ENCODE assay signal across 9 mouse cellular contexts in genomic region chr2:156666231-156666630, GRCm38 (mm10). TPM values are rescaled to one million over a fixed set of nuclear protein-coding genes. Genes with fewer than 3 reads are reported as not detected.
DNase-seq lines count a peak whose midpoint lies in the region; ATAC-seq lines count a peak whose summit lies in the region.
"Had no signal": no experiment of that assay in that cellular context is flagged by ENCODE, and none has a peak within 500 bp of the region (broad histone marks: within the 10 kb centered on the region; RNA-seq: fewer than 3 reads in every experiment).

No protein-coding gene starts in this region.

- H3K4me2 ChIP-seq in embryonic facial prominence, embryonic 15.5 days (replicated peaks) = no peak overlapping the region
- no peak overlapping the region for H3K4me2 ChIP-seq in neural tube, embryonic 12.5 days (replicated peaks)
- H3K4me2 ChIP-seq: embryonic facial prominence, embryonic 12.5 days; lung, embryonic 15.5 days had no signal

- WGBS in embryonic facial prominence, embryonic 15.5 days = 26% methylated on average over 12 of the region's 12 CpGs
- WGBS in neural tube, embryonic 12.5 days = 42% methylated on average over 12 of the region's 12 CpGs

- ATAC-seq in embryonic facial prominence, embryonic 15.5 days (ENCODE audit: insufficient number of reproducible peaks, low FRiP score, low TSS enrichment, low read depth) = 0 out of 2 replicates have a peak, but pooled peaks have one; percentile 47
- ATAC-seq in frontal cortex, adult (ENCODE audit: low TSS enrichment) = peak; percentile 56
- ATAC-seq in neural tube, embryonic 12.5 days (ENCODE audit: low FRiP score, low read depth) = peak; percentile 72
- ATAC-seq in megakaryocyte-erythroid progenitor cell, adult 5-6 weeks (replicated peaks; ENCODE audit: low FRiP score, low TSS enrichment, poor library complexity, severe bottlenecking) = no peak

- H3K27me3 ChIP-seq in embryonic facial prominence, embryonic 15.5 days = no peaks in the 10 kb centered on the region
- H3K27me3 ChIP-seq in neural tube, embryonic 12.5 days (replicated peaks) = no peaks in the 10 kb centered on the region
- H3K27me3 ChIP-seq: embryonic facial prominence, embryonic 12.5 days; lung, embryonic 15.5 days had no signal

- peak; percentile 62 to 68 for DNase-seq in layer of hippocampus, postnatal 25 days (ENCODE audit: extremely low spot score in 1 of 2, low spot score in 1 of 2)
- no peak for DNase-seq in urinary bladder, postnatal 25 days (ENCODE audit: low spot score)
- DNase-seq in thymus, adult 18-20 months = no peak

- H3K27ac ChIP-seq in embryonic facial prominence, embryonic 15.5 days (replicated peaks) = no peak overlapping the region
- H3K27ac ChIP-seq in neural tube, embryonic 12.5 days = no peak overlapping the region
- H3K27ac ChIP-seq: embryonic facial prominence, embryonic 12.5 days; lung, embryonic 15.5 days had no signal

- H3K9ac ChIP-seq in embryonic facial prominence, embryonic 15.5 days = no peak overlapping the region
- H3K9ac ChIP-seq in neural tube, embryonic 12.5 days = no peak overlapping the region
- H3K9ac ChIP-seq: embryonic facial prominence, embryonic 12.5 days; lung, embryonic 15.5 days had no signal

- no peak overlapping the region for H3K4me3 ChIP-seq in embryonic facial prominence, embryonic 15.5 days (replicated peaks)
- no peak overlapping the region for H3K4me3 ChIP-seq in neural tube, embryonic 12.5 days
- H3K4me3 ChIP-seq: embryonic facial prominence, embryonic 12.5 days; lung, embryonic 15.5 days had no signal

- H3K4me1 ChIP-seq in embryonic facial prominence, embryonic 15.5 days = peaks cover 7% of the 10 kb centered on the region; the same call in 1 of the 2 replicates
- H3K4me1 ChIP-seq in neural tube, embryonic 12.5 days = peaks cover 21% of the 10 kb centered on the region
- H3K4me1 ChIP-seq: embryonic facial prominence, embryonic 12.5 days; lung, embryonic 15.5 days had no signal

- H3K9me3 ChIP-seq in embryonic facial prominence, embryonic 15.5 days (replicated peaks) = no peaks in the 10 kb centered on the region
- H3K9me3 ChIP-seq in neural tube, embryonic 12.5 days = no peaks in the 10 kb centered on the region
- H3K9me3 ChIP-seq: embryonic facial prominence, embryonic 12.5 days; lung, embryonic 15.5 days had no signal

- no peaks in the 10 kb centered on the region for H3K36me3 ChIP-seq in embryonic facial prominence, embryonic 15.5 days
- H3K36me3 ChIP-seq in neural tube, embryonic 12.5 days = no peaks in the 10 kb centered on the region
- H3K36me3 ChIP-seq: embryonic facial prominence, embryonic 12.5 days; lung, embryonic 15.5 days had no signal

RNA-seq across cellular contexts. Expression of gene Dlgap4, which starts 52.7 kb away (rescaled TPM):
- polyA plus RNA-seq in embryonic facial prominence, embryonic 15.5 days (2015; fragmentation: Nextera tagmentation; extraction: Ambion mirVana) = 87.7 and 96.6 TPM in 2 replicates
- total RNA-seq in layer of hippocampus, postnatal 25 days (2021) = 100 to 1,000 TPM; 180 to 211 TPM
- 197 and 198 TPM in 2 replicates for polyA plus RNA-seq in neural tube, embryonic 12.5 days (2016; fragmentation: Nextera tagmentation; extraction: Ambion mirVana)
- 9.0 and 23.4 TPM in 2 replicates for total RNA-seq in megakaryocyte-erythroid progenitor cell, adult 5-6 weeks (2014; fragmentation: Nextera tagmentation)
- 4.0 and 10.9 TPM in 2 replicates for total RNA-seq in megakaryocyte-erythroid progenitor cell, adult 5-6 weeks (2017)

Comparison
In these comparisons a context has a peak if more than half of its experiments do, and no peak if none do; other contexts are left out.
1. DNase-seq: peak in layer of hippocampus, postnatal 25 days (2 of 2); none in urinary bladder, postnatal 25 days (single experiment) and thymus, adult 18-20 months (0 of 2).
2. RNA of gene Dlgap4, which starts 52.7 kb away (total RNA-seq): 180 to 211 TPM in layer of hippocampus, postnatal 25 days; 4.0 to 23.4 TPM in megakaryocyte-erythroid progenitor cell, adult 5-6 weeks; every median in the first group is over 4 times any median in the second.